Mouse (Mus musculus): ENCODE data around the gene Shank1.

DNA sequence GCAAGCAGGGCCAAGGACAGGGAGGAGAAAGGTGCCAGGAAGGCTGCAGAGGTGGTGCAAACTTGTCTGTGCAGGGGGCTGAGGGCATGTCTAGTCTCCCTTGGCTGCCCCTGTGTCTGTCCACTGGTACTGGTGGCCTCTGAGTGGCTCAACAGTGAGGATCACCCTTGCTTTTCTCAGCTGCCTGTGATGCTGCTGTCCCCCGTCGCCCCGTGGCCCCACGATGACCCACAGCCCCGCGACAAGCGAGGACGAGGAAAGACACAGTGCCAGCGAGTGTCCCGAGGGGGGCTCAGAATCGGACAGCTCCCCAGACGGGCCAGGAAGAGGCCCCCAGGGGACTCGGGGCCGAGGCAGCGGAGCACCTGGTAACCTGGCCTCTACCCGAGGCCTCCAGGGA lies 2.4 kb downstream of the Shank1 start:
- no peak for TF ChIP-seq GATA1 (IDR thresholded peaks at IDR 0.05; ENCODE audit: borderline replicate concordance, low read length)
- TF ChIP-seq FLI1 (IDR thresholded peaks at IDR 0.05; ENCODE audit: low read length) = no peak
